Mouse (Mus musculus) hindbrain, postnatal 0 days (tissue): ENCODE results near the gene Calhm5. TPM values are rescaled to one million over a fixed set of nuclear protein-coding genes. Genes with fewer than 3 reads are reported as not detected.

ENCODE experiments used
- ATAC-seq: fragments of 200-750 bp; cut with Nextera tagmentation; 2 replicates; pipeline ENCODE4 v1.8.0; 2017; ENCODE audit warnings: mild to moderate bottlenecking, moderate TSS enrichment, moderate library complexity
- DNase-seq: peaks from one replicate; pipeline ENCODE4 v3.0.0-alpha.2; 2015; ENCODE audit warnings: low spot score
- H3K27ac ChIP-seq: fragments of 300-500 bp; sonication (generic); 2 replicates; pipeline ENCODE4 v1.5.1; 2014; ENCODE audit warnings: mild to moderate bottlenecking
- H3K27me3 ChIP-seq: fragments of 300-500 bp; sonication (generic); 2 replicates; pipeline ENCODE4 v1.6.1; 2014; ENCODE audit warnings: low read length, mixed read lengths; ENCODE audit not compliant: insufficient read depth
- H3K36me3 ChIP-seq: fragments of 300-500 bp; sonication (generic); 2 replicates; pipeline ENCODE4 v1.6.1; 2014; ENCODE audit warnings: low read length, mixed read lengths; ENCODE audit not compliant: insufficient read depth
- H3K4me1 ChIP-seq: fragments of 300-500 bp; sonication (generic); 2 replicates; pipeline ENCODE4 v1.6.1; 2014; ENCODE audit warnings: antibody characterized with exemption, low read length, mixed read lengths; ENCODE audit not compliant: insufficient read depth
- H3K4me2 ChIP-seq: fragments of 300-500 bp; sonication (generic); 2 replicates; pipeline ENCODE4 v1.6.1; 2014; ENCODE audit warnings: low read depth, mild to moderate bottlenecking, low read length, moderate library complexity, mixed read lengths
- H3K4me3 ChIP-seq: fragments of 300-500 bp; sonication (generic); 2 replicates; pipeline ENCODE4 v1.5.1; 2014; ENCODE audit warnings: low read length
- H3K9ac ChIP-seq: fragments of 300-500 bp; sonication (generic); replicated peaks from 2 replicates; pipeline ENCODE4 v1.6.1; 2014; ENCODE audit warnings: mild to moderate bottlenecking, low read length, moderate library complexity, mixed read lengths
- H3K9me3 ChIP-seq: fragments of 300-500 bp; sonication (generic); 2 replicates; pipeline ENCODE4 v1.6.1; 2016; ENCODE audit warnings: low read length, mixed read lengths
- CTCF ChIP-seq: IDR thresholded peaks from 2 replicates; pipeline ENCODE4 v1.5.1; 2016; ENCODE audit warnings: antibody characterized with exemption, control low read depth, low read depth
- WGBS: fragments of 180-500 bp; shearing (Covaris S2); extraction: QIAGEN DNeasy Blood & Tissue Kit; methylation state at CpG from one replicate; pipeline ENCODE4 v1.1.7; 2014; 5-methylcytosine and 5-hydroxymethylcytosine counted together
- polyA plus RNA-seq: library from polyadenylated mRNA; unstranded; fragments of >200 nt; fragmentation: Nextera tagmentation; extraction: Ambion mirVana; gene quantifications from 2 replicates; pipeline ENCODE4 v1.2.1, GENCODE M21; 2015
- total RNA-seq: library from RNA; depleted of rRNA; stranded (reverse); fragments of >200 nt; gene quantifications from 2 replicates; pipeline ENCODE4 v1.2.3, GENCODE M21; 2014

Gene Calhm5
- total and polyA plus RNA-seq, 2 experiments from 2014 or later = 0.79 to 0.94 TPM

- WGBS = 19% methylated on average over 44 of the region's 44 CpGs
- no peaks in the 10 kb centered on the region for H3K9me3 ChIP-seq
- DNase-seq (peak; percentile 63), ATAC-seq (peak; percentile 89)
- H3K4me2 ChIP-seq = peak within 1 kb of the TSS; percentile 74
- no peaks in the 10 kb centered on the region for H3K4me1 ChIP-seq
- TF ChIP-seq CTCF = no peak
- no peak within 1 kb of the TSS for H3K27ac ChIP-seq
- peak within 1 kb of the TSS; percentile 50 for H3K4me3 ChIP-seq
- no peaks in the 10 kb centered on the region for H3K27me3 ChIP-seq
- no peaks in the 10 kb centered on the region for H3K36me3 ChIP-seq
- H3K9ac ChIP-seq = peak within 1 kb of the TSS; percentile 51
Measured at GRCm38 (mm10) chr10:34127392-34128378, 31.4 kb upstream of the Calhm5 start, which contains the start of gene Calhm6. Gene Calhm6 (minus strand): TSS chr10:34127984.

- Histone ChIP-seq H3K4me2 (no peak overlapping the region), H3K27ac (no peak overlapping the region), H3K4me1 (no peaks in the 10 kb centered on the region), H3K4me3 (no peak overlapping the region), H3K9ac (no peak overlapping the region), H3K27me3 (no peaks in the 10 kb centered on the region), H3K36me3 (no peaks in the 10 kb centered on the region), H3K9me3 (no peaks in the 10 kb centered on the region)
- WGBS = 92% methylated on average over 2 of the region's 2 CpGs
- ATAC-seq = no peak
- no peak for TF ChIP-seq CTCF
- DNase-seq = no peak
Measured at GRCm38 (mm10) chr10:34118421-34118820, 22.1 kb upstream of the Calhm5 start.

DNA sequence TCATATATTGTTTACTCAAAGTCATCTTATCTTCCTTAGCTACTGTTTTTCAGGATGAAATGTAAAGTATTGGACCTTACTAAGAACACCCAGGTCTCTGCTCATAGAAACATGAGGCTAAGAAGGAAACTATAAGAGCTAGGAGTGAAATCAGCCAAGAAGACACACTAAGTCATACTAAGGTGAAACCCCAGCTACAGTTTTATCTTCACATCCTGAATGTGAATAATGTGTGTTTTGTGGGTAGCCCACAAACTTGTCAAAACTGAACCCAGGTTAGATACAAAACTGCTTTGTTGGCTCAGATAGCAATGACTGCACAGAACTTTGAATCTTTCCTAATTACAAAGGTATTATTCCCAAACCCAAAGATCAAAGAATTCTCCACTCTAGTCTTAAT, 21.5 kb upstream of the Calhm5 start:
- H3K27me3 ChIP-seq = no peaks in the 10 kb centered on the region
- no peak for ATAC-seq
- TF ChIP-seq CTCF = no peak
- H3K36me3 ChIP-seq = no peaks in the 10 kb centered on the region
- no peak overlapping the region for H3K4me2 ChIP-seq
- DNase-seq = no peak
- no peak overlapping the region for H3K27ac ChIP-seq
- H3K4me1 ChIP-seq = no peaks in the 10 kb centered on the region
- no peaks in the 10 kb centered on the region for H3K9me3 ChIP-seq
- no peak overlapping the region for H3K9ac ChIP-seq
- H3K4me3 ChIP-seq = no peak overlapping the region

GRCm38 (mm10) chr10:34117131-34117530, 20.8 kb upstream of the Calhm5 start:
- WGBS = 66% methylated on average over 3 of the region's 3 CpGs
- DNase-seq (no peak), ATAC-seq (no peak)
- H3K9ac ChIP-seq = no peak overlapping the region
- H3K27me3 ChIP-seq = no peaks in the 10 kb centered on the region
- H3K4me2 ChIP-seq = no peak overlapping the region
- no peak overlapping the region for H3K27ac ChIP-seq
- no peaks in the 10 kb centered on the region for H3K36me3 ChIP-seq
- H3K4me3 ChIP-seq = no peak overlapping the region
- H3K4me1 ChIP-seq = no peaks in the 10 kb centered on the region
- TF ChIP-seq CTCF = no peak
- H3K9me3 ChIP-seq = no peaks in the 10 kb centered on the region

DNA sequence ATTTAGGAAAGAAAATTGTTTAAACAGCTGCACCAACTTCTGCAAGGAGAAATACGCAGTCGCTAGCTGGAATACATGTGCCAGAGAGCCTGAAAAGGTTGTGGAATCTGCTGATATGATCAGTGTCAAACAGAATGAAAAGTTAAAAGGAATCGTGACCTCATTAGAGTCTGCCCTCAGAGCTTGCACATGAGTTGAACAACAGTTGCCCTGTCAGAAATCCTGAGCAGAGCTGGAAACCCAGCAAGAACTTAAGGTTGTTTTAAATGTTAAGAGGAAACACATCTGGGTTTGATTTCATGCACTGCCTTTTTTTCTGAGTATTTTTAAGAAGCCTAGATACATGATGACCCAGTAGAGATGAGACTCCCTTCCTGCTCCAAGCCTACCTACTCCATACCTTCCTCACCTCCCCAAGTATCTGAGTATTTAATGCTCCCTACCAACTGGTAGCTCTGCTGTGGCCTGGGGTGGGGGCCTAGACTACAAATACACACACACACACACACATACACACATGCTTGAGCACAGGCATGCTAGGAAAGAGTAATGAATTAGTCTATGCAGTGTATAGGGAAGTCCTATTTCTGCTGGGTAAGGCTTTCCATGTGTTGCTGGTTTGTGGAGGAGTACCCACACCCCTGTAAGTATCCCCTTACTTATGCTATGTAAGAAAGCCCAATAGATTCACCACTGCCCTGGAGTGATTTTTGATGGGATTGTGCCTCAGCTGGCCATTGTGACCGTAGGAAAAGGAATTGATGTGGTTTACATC, 15.8 kb upstream of the Calhm5 start:
- Histone ChIP-seq H3K4me3 (no peak overlapping the region), H3K4me2 (no peak overlapping the region), H3K36me3 (no peaks in the 10 kb centered on the region), H3K9me3 (no peaks in the 10 kb centered on the region), H3K9ac (no peak overlapping the region), H3K4me1 (no peaks in the 10 kb centered on the region), H3K27me3 (no peaks in the 10 kb centered on the region), H3K27ac (no peak overlapping the region)
- ATAC-seq = no peak
- TF ChIP-seq CTCF = no peak
- no peak for DNase-seq
- 77% methylated on average over 4 of the region's 4 CpGs for WGBS

DNA sequence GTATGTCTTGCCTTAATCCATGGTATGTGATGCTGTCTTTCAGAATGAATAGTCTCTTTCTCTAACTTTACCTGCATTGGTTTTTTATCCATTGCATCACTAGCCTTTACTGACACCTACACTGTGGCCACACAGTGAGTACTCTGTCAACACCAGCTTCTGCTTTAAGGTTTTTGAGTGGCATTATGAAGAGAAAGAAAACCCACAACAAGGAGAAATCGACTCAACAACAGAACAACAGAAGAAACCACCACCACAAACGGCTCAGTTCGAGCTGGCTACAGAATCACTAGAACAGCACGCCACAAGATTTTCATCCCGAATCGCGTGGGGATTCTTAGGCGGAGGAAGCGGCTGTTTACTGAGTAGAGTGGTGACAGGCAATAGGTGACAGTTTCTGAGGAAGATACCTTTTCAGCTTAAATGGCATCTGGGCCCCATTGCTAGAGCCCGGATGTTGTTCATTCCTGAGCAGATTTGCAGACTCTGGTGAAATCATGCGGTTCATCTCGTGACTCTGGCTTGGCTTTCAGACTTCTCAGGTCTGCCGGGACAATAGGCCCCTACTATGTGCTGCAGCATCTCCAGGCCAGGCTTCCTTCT, 14.6 kb upstream of the Calhm5 start:
- no peak for TF ChIP-seq CTCF
- Histone ChIP-seq H3K9me3 (no peaks in the 10 kb centered on the region), H3K27ac (no peak overlapping the region), H3K36me3 (no peaks in the 10 kb centered on the region), H3K4me2 (no peak overlapping the region), H3K4me3 (no peak overlapping the region), H3K4me1 (no peaks in the 10 kb centered on the region), H3K27me3 (no peaks in the 10 kb centered on the region), H3K9ac (no peak overlapping the region)
- 86% methylated on average over 13 of the region's 13 CpGs for WGBS
- no peak for ATAC-seq
- DNase-seq = no peak
